Mouse (Mus musculus) bone marrow macrophage, adult 2 months (primary cell): ENCODE data around the gene Trim2.

Source experiments
- CTCF ChIP-seq: IDR thresholded peaks from 2 replicates; pipeline ENCODE4 v1.5.1; 2012; ENCODE audit warnings: low read depth, mild to moderate bottlenecking, low read length, moderate library complexity
- POLR2A ChIP-seq: IDR thresholded peaks from 2 replicates; pipeline ENCODE4 v1.6.1; 2012; ENCODE audit warnings: mild to moderate bottlenecking, low read depth, low read length, borderline replicate concordance

DNA sequence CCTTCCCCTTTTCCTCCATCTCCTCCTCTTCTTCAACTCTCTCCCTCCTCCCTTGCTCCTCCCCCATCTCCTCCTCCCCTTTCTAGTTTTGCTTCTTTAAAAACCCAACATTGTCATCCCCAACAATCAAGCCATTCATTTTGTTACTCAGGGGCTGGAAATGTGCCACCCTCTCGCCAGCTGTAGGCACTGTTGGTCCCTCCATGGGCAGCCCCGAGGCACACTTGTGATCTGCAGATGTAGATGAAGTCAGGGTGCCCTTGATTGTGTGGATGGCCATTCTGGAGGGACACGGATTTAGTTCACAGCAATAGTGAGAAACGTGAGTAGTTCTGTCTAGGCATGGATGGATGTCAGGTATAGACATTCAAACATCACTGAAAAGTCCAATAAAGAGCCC lies 17.7 kb downstream of the Trim2 start:
- TF ChIP-seq CTCF (no peak), POLR2A (no peak)
